Mouse (Mus musculus): ENCODE measurements around the gene Ppox.
A peak's percentile ranks its signal among the peaks of the same experiment; 100 is the strongest.

Ppox gene

GRCm38 (mm10) chr1:171285096-171285892 lies 4.3 kb upstream of the Ppox start:
- DNase-seq (ENCODE audit: low spot score) = no peak

- no peak for DNase-seq (ENCODE audit: low spot score)
Measured at GRCm38 (mm10) chr1:171284491-171284890, 3.5 kb upstream of the Ppox start.

GRCm38 (mm10) chr1:171283188-171284160 lies 2.5 kb upstream of the Ppox start:
- DNase-seq (ENCODE audit: low spot score) = no peak

GRCm38 (mm10) chr1:171282086-171282805 lies 1.3 kb upstream of the Ppox start:
- no peak for DNase-seq (ENCODE audit: low spot score)

GRCm38 (mm10) chr1:171281528-171281923 lies 540 bp upstream of the Ppox start:
- DNase-seq (ENCODE audit: low spot score) = peak; percentile 75

- no peak for DNase-seq (ENCODE audit: low spot score)
Measured at GRCm38 (mm10) chr1:171280250-171280915, 603 bp downstream of the Ppox start.

GRCm38 (mm10) chr1:171279721-171280120 lies 1.3 kb downstream of the Ppox start:
- no peak for DNase-seq (ENCODE audit: low spot score)

GRCm38 (mm10) chr1:171279012-171279705 lies 1.8 kb downstream of the Ppox start:
- DNase-seq (ENCODE audit: low spot score) = no peak

- DNase-seq (ENCODE audit: low spot score) = no peak
Measured at GRCm38 (mm10) chr1:171278436-171278835, 2.5 kb downstream of the Ppox start.

- no peak for DNase-seq (ENCODE audit: low spot score)
Measured at GRCm38 (mm10) chr1:171277736-171278135, 3.2 kb downstream of the Ppox start.

- DNase-seq (ENCODE audit: low spot score) = no peak
Measured at GRCm38 (mm10) chr1:171276110-171276748, 4.8 kb downstream of the Ppox start.

GRCm38 (mm10) chr1:171275144-171275734 lies 5.7 kb downstream of the Ppox start:
- DNase-seq (ENCODE audit: low spot score) = no peak

- DNase-seq (ENCODE audit: low spot score) = no peak
Measured at GRCm38 (mm10) chr1:171274171-171274570, 6.8 kb downstream of the Ppox start.

- no peak for DNase-seq (ENCODE audit: low spot score)
Measured at GRCm38 (mm10) chr1:171272086-171272485, 8.9 kb downstream of the Ppox start.

- DNase-seq (ENCODE audit: low spot score) = no peak
Measured at GRCm38 (mm10) chr1:171271622-171272021, 9.4 kb downstream of the Ppox start.

- DNase-seq (ENCODE audit: low spot score) = no peak
Measured at GRCm38 (mm10) chr1:171271196-171271595, 9.8 kb downstream of the Ppox start.

GRCm38 (mm10) chr1:171270573-171270900 lies 10.4 kb downstream of the Ppox start:
- no peak for DNase-seq (ENCODE audit: low spot score)

- peak; percentile 97 for DNase-seq (ENCODE audit: low spot score)
Measured at GRCm38 (mm10) chr1:171269848-171270572, 11.0 kb downstream of the Ppox start, which contains the start of gene B4galt3. Gene B4galt3 (plus strand): TSS chr1:171270328.

- DNase-seq (ENCODE audit: low spot score) = no peak
Measured at GRCm38 (mm10) chr1:171268341-171268740, 12.6 kb downstream of the Ppox start.
